Mouse (Mus musculus): Measurements from ENCODE around the gene Scin. TPM values are rescaled to one million over a fixed set of nuclear protein-coding genes. Genes with fewer than 3 reads are reported as not detected.

Scin gene
- polyA plus RNA-seq, 1 experiment, result 0.01 TPM

Other genes with a start within 250 kb of the Scin start
- gene Arl4a, start 96.2 kb downstream of the Scin start, polyA plus RNA-seq (2012; fragmentation: generic; extraction: Trizol), result 22.8 TPM
- gene Lsmem1, start 65.3 kb upstream of the Scin start, polyA plus RNA-seq (2012; fragmentation: generic; extraction: Trizol), result 0.22 TPM
- 84.7 TPM for gene Ifrd1, start 114.3 kb upstream of the Scin start, polyA plus RNA-seq (2012; fragmentation: generic; extraction: Trizol)

Data from myocyte (in vitro differentiated cells).